Mouse (Mus musculus): Measurements from ENCODE around the gene Hacl1. TPM values are rescaled to one million over a fixed set of nuclear protein-coding genes. Genes with fewer than 3 reads are reported as not detected.

The Hacl1 gene
- polyA plus RNA-seq, 1 experiment: 6.0 TPM

DNA sequence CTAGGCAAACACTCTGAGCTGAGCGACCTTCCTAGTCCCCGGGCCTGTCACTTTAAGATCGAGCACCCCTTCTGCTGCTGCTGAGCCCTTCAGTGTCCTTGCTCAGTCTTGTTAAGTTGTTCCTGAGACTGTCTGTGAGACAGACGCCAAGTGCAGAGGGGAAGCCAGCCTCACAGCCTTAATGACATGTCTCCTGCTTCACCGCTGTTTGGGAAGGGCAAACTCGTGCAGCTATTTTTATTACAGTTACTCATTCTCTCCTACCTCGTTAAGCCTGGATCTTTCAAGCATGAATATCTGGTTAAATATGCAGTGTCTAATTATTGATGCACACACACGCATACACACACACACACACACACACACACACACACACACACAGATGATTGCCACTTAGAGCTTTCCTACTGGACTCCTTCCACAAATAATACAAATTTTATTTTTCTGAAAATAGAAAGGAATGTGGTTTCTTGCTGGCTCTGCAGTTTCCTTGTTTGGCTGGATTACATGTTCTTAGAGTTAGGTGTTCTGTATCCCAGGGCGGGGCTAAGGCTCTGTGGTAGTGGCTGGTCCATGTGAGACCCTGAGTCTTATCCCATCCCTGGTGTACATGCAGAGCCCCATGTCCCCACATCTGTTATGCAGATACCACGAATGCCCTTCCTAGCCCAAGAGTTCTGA, 18.6 kb upstream of the Hacl1 start:
- H3K27me3 ChIP-seq (ENCODE audit: control insufficient read depth, insufficient read depth, insufficient read length): no peaks in the 10 kb centered on the region
- no peak overlapping the region for H3K4me3 ChIP-seq
- peak overlapping the region; percentile 86 for H3K4me2 ChIP-seq (ENCODE audit: low read depth)
- no peaks in the 10 kb centered on the region for H3K36me3 ChIP-seq (ENCODE audit: control insufficient read depth, insufficient read depth)
- H3ac ChIP-seq (ENCODE audit: control insufficient read depth, insufficient read length): no peak overlapping the region
- TF ChIP-seq MYOG (IDR thresholded peaks at IDR 0.05; ENCODE audit: control insufficient read depth in 1 of 3, insufficient read depth in 1 of 3, insufficient read length in 2 of 3, low read depth in 2 of 3): no peak
- TF ChIP-seq SRF (IDR thresholded peaks at IDR 0.05; ENCODE audit: control insufficient read depth, insufficient read length, low read depth): no peak
- no peak for TF ChIP-seq TCF3 (IDR thresholded peaks at IDR 0.05; ENCODE audit: insufficient read length, low read depth)
- no peak for TF ChIP-seq MAX (IDR thresholded peaks at IDR 0.05; ENCODE audit: low read depth)
- no peak for TF ChIP-seq POLR2A (IDR thresholded peaks at IDR 0.05; ENCODE audit: insufficient read length, low read depth)
- TF ChIP-seq MYOD1 (IDR thresholded peaks at IDR 0.05; ENCODE audit: control insufficient read depth in 1 of 3, insufficient read length in 2 of 3, low read depth in 2 of 3): no peak
- no peak for TF ChIP-seq REST (IDR thresholded peaks at IDR 0.05; ENCODE audit: insufficient read depth, insufficient read length)
- TF ChIP-seq TCF12 (IDR thresholded peaks at IDR 0.05; ENCODE audit: insufficient read depth, poor library complexity, severe bottlenecking): no peak
- TF ChIP-seq CEBPB (IDR thresholded peaks at IDR 0.05; ENCODE audit: insufficient read depth, poor library complexity, severe bottlenecking): no peak
- TF ChIP-seq E2F4 (IDR thresholded peaks at IDR 0.05; ENCODE audit: insufficient read depth): no peak
- TF ChIP-seq USF1 (IDR thresholded peaks at IDR 0.05; ENCODE audit: low read depth): no peak
- TF ChIP-seq POLR2AphosphoS2 (IDR thresholded peaks at IDR 0.05; ENCODE audit: insufficient read length, low read depth): no peak
- H3K79me2 ChIP-seq (ENCODE audit: control insufficient read depth, insufficient read depth): no peaks in the 10 kb centered on the region

DNA sequence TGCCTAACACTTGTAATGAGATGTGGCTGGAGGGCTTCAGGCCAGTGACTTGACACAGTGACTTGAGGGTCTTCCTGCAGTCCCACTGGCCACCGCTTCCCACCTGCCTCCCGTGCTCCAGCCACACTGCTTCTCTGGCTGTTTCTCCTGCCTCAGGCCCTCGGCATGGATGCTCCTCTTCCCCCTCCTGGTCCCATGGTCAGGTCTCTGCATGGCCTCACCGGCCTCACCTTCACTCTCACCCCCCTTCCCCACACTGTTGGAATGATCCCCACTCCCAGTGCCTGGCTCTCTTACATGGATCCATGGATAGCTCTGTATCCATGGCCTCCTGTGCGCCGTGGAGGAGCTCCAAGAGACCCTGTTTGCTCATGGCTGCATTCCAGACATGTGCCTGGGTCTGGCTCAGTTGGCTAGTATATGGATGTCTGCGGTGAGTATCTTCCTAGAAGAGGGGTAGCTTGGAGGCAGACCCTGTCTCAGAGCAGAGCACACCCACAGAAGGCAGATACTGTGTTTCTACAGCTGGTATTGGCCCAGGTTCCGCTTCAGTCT, 17.1 kb upstream of the Hacl1 start:
- no peak for TF ChIP-seq MYOD1 (IDR thresholded peaks at IDR 0.05; ENCODE audit: control insufficient read depth in 1 of 3, insufficient read length in 2 of 3, low read depth in 2 of 3)
- no peak for TF ChIP-seq POLR2AphosphoS2 (IDR thresholded peaks at IDR 0.05; ENCODE audit: insufficient read length, low read depth)
- no peak for TF ChIP-seq USF1 (IDR thresholded peaks at IDR 0.05; ENCODE audit: low read depth)
- TF ChIP-seq MYOG (IDR thresholded peaks at IDR 0.05; ENCODE audit: control insufficient read depth in 1 of 3, insufficient read depth in 1 of 3, insufficient read length in 2 of 3, low read depth in 2 of 3): no peak
- TF ChIP-seq REST (IDR thresholded peaks at IDR 0.05; ENCODE audit: insufficient read depth, insufficient read length): no peak
- TF ChIP-seq MAX (IDR thresholded peaks at IDR 0.05; ENCODE audit: low read depth): no peak
- no peak for TF ChIP-seq POLR2A (IDR thresholded peaks at IDR 0.05; ENCODE audit: insufficient read length, low read depth)
- no peak for TF ChIP-seq TCF3 (IDR thresholded peaks at IDR 0.05; ENCODE audit: insufficient read length, low read depth)
- TF ChIP-seq E2F4 (IDR thresholded peaks at IDR 0.05; ENCODE audit: insufficient read depth): no peak
- TF ChIP-seq SRF (IDR thresholded peaks at IDR 0.05; ENCODE audit: control insufficient read depth, insufficient read length, low read depth): no peak
- TF ChIP-seq TCF12 (IDR thresholded peaks at IDR 0.05; ENCODE audit: insufficient read depth, poor library complexity, severe bottlenecking): no peak
- no peak for TF ChIP-seq CEBPB (IDR thresholded peaks at IDR 0.05; ENCODE audit: insufficient read depth, poor library complexity, severe bottlenecking)
- Histone ChIP-seq H3K36me3 (ENCODE audit: control insufficient read depth, insufficient read depth) (no peaks in the 10 kb centered on the region), H3K4me3 (no peak overlapping the region), H3ac (ENCODE audit: control insufficient read depth, insufficient read length) (no peak overlapping the region), H3K79me2 (ENCODE audit: control insufficient read depth, insufficient read depth) (no peaks in the 10 kb centered on the region), H3K4me2 (ENCODE audit: low read depth) (no peak overlapping the region), H3K27me3 (ENCODE audit: control insufficient read depth, insufficient read depth, insufficient read length) (no peaks in the 10 kb centered on the region)

DNA sequence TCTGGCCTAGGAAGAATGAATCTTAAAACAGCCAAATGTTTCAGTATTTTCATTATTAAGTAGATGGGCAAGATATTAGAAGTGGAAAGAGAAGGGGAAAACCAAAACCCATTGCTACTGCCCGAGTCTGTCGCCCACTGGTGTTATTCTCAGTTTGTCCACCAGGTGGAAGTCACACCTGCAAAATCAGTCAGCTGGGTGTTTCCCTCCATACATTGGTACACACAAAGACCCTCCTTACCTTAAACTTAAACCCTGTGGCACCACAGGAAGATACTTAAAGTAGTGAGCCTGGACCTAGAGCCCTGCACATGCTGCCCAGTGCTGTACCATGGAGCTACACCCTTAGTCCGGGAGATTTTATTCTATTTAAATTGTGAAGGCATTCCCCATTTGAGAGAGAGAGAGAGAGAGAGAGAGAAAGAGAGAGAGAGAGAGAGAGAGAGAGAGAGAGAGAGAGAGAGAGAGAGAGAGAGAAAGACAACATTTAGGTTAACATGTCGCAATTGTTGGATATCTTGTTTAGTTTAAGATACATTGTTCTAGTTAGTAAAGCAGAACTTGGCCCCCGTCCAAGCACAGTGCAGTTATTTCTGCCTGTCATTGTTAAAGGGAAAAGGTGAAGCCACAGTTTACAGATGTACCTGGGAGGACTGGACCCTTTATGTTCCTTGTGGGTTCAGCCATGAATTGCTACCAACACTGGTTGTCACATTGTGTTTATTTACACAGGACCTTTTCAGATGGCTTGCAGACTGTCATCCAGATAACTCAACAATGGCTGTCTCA, 16.0 kb upstream of the Hacl1 start:
- Histone ChIP-seq H3K4me3 (no peak overlapping the region), H3K36me3 (ENCODE audit: control insufficient read depth, insufficient read depth) (no peaks in the 10 kb centered on the region)

GRCm38 (mm10) chr14:31656386-31656785, 15.3 kb upstream of the Hacl1 start:
- Histone ChIP-seq H3ac (ENCODE audit: control insufficient read depth, insufficient read length) (no peak overlapping the region), H3K4me3 (no peak overlapping the region), H3K36me3 (ENCODE audit: control insufficient read depth, insufficient read depth) (no peaks in the 10 kb centered on the region), H3K4me2 (ENCODE audit: low read depth) (no peak overlapping the region), H3K27me3 (ENCODE audit: control insufficient read depth, insufficient read depth, insufficient read length) (no peaks in the 10 kb centered on the region), H3K79me2 (ENCODE audit: control insufficient read depth, insufficient read depth) (no peaks in the 10 kb centered on the region)
- TF ChIP-seq REST (IDR thresholded peaks at IDR 0.05; ENCODE audit: insufficient read depth, insufficient read length) (no peak), MYOG (IDR thresholded peaks at IDR 0.05; ENCODE audit: control insufficient read depth in 1 of 3, insufficient read depth in 1 of 3, insufficient read length in 2 of 3, low read depth in 2 of 3) (no peak), CEBPB (IDR thresholded peaks at IDR 0.05; ENCODE audit: insufficient read depth, poor library complexity, severe bottlenecking) (no peak), POLR2AphosphoS2 (IDR thresholded peaks at IDR 0.05; ENCODE audit: insufficient read length, low read depth) (no peak), E2F4 (IDR thresholded peaks at IDR 0.05; ENCODE audit: insufficient read depth) (no peak), MYOD1 (IDR thresholded peaks at IDR 0.05; ENCODE audit: control insufficient read depth in 1 of 3, insufficient read length in 2 of 3, low read depth in 2 of 3) (no peak), MAX (IDR thresholded peaks at IDR 0.05; ENCODE audit: low read depth) (no peak), SRF (IDR thresholded peaks at IDR 0.05; ENCODE audit: control insufficient read depth, insufficient read length, low read depth) (no peak), TCF3 (IDR thresholded peaks at IDR 0.05; ENCODE audit: insufficient read length, low read depth) (no peak), USF1 (IDR thresholded peaks at IDR 0.05; ENCODE audit: low read depth) (no peak), POLR2A (IDR thresholded peaks at IDR 0.05; ENCODE audit: insufficient read length, low read depth) (no peak), TCF12 (IDR thresholded peaks at IDR 0.05; ENCODE audit: insufficient read depth, poor library complexity, severe bottlenecking) (no peak)

More for the DNA sequence above, 16.0 kb upstream of the Hacl1 start:
- Histone ChIP-seq H3ac (ENCODE audit: control insufficient read depth, insufficient read length) (no peak overlapping the region), H3K79me2 (ENCODE audit: control insufficient read depth, insufficient read depth) (no peaks in the 10 kb centered on the region), H3K27me3 (ENCODE audit: control insufficient read depth, insufficient read depth, insufficient read length) (no peaks in the 10 kb centered on the region), H3K4me2 (ENCODE audit: low read depth) (peak overlapping the region; percentile 27)
- TF ChIP-seq E2F4 (IDR thresholded peaks at IDR 0.05; ENCODE audit: insufficient read depth) (no peak), CEBPB (IDR thresholded peaks at IDR 0.05; ENCODE audit: insufficient read depth, poor library complexity, severe bottlenecking) (no peak), MYOD1 (IDR thresholded peaks at IDR 0.05; ENCODE audit: control insufficient read depth in 1 of 3, insufficient read length in 2 of 3, low read depth in 2 of 3) (no peak), TCF3 (IDR thresholded peaks at IDR 0.05; ENCODE audit: insufficient read length, low read depth) (no peak), POLR2A (IDR thresholded peaks at IDR 0.05; ENCODE audit: insufficient read length, low read depth) (no peak), REST (IDR thresholded peaks at IDR 0.05; ENCODE audit: insufficient read depth, insufficient read length) (no peak), POLR2AphosphoS2 (IDR thresholded peaks at IDR 0.05; ENCODE audit: insufficient read length, low read depth) (no peak), SRF (IDR thresholded peaks at IDR 0.05; ENCODE audit: control insufficient read depth, insufficient read length, low read depth) (no peak), USF1 (IDR thresholded peaks at IDR 0.05; ENCODE audit: low read depth) (no peak), MAX (IDR thresholded peaks at IDR 0.05; ENCODE audit: low read depth) (no peak), MYOG (IDR thresholded peaks at IDR 0.05; ENCODE audit: control insufficient read depth in 1 of 3, insufficient read depth in 1 of 3, insufficient read length in 2 of 3, low read depth in 2 of 3) (no peak), TCF12 (IDR thresholded peaks at IDR 0.05; ENCODE audit: insufficient read depth, poor library complexity, severe bottlenecking) (no peak)

Data from myocyte (in vitro differentiated cells).